Mouse (Mus musculus) gastrocnemius, adult 2 months (tissue): ENCODE data around the gene Wfdc10. TPM values are rescaled to one million over a fixed set of nuclear protein-coding genes. Genes with fewer than 3 reads are reported as not detected.
A peak's percentile ranks its signal among the peaks of the same experiment; 100 is the strongest.
"Not testable (repeated sequence)": the region's sequence is repeated elsewhere in the genome, so short reads cannot be mapped to it uniquely, and the experiment has no call there.

Experiments used
- DNase-seq: peaks from one replicate; pipeline ENCODE4 v3.0.0; 2022
- H3K27ac ChIP-seq: fragments of 200-600 bp; 2 replicates; pipeline ENCODE4 v1.8.1; 2022; ENCODE audit warnings: mild to moderate bottlenecking
- H3K4me3 ChIP-seq: fragments of 200-600 bp; 2 replicates; pipeline ENCODE4 v1.8.1; 2022; ENCODE audit warnings: mild to moderate bottlenecking, moderate library complexity
- CTCF ChIP-seq: fragments of 200-600 bp; IDR thresholded peaks from 2 replicates; pipeline ENCODE4 v1.8.1; 2022; ENCODE audit warnings: antibody characterized with exemption, mild to moderate bottlenecking, moderate library complexity
- intact Hi-C: fragments of 180-260 bp; cut with DNase I; formaldehyde crosslinking; loops from one replicate; pipeline ENCODE4 v1.15.1; 2025
- long read RNA-seq, 2 experiments: library from polyadenylated mRNA; stranded (forward); transcript quantifications; one replicate each; pipeline ENCODE4 v2.0.0; 2021
- total RNA-seq, 2 experiments: library from RNA; stranded (reverse); gene quantifications; 2 replicates each; pipeline ENCODE4 v1.2.3; 2021

Gene Wfdc10
- not detected for total RNA-seq
- long read RNA-seq, experiment 1 = 0 reads
- long read RNA-seq, experiment 2 = 0 reads

- peak; percentile 75 for TF ChIP-seq CTCF
- Histone ChIP-seq H3K27ac (no peak within 1 kb of the TSS), H3K4me3 (no peak within 1 kb of the TSS)
- DNase-seq = peak; percentile 28
- intact Hi-C loops = no loop called here
These were observed at the start of gene Wfdc10 for GRCm38 (mm10) chr2:164655858-164656257. Gene Wfdc10 (plus strand): TSS chr2:164656046.

- no peak overlapping the region for H3K27ac ChIP-seq
- intact Hi-C loops = no loop called here
- no peak for TF ChIP-seq CTCF
These were observed 47.1 kb upstream of the Wfdc10 start for GRCm38 (mm10) chr2:164608781-164609180.

GRCm38 (mm10) chr2:164613471-164613870, 42.4 kb upstream of the Wfdc10 start, which contains the start of the genes Wfdc6b and Wfdc8:
Gene Wfdc6b (plus strand): TSS chr2:164613522.
Gene Wfdc8 (minus strand): TSS chr2:164613626.
- H3K27ac ChIP-seq, intact Hi-C loops, H3K4me3 ChIP-seq: not testable (repeated sequence)
- peak; percentile 59 for DNase-seq

More at GRCm38 (mm10) chr2:164608781-164609180, 47.1 kb upstream of the Wfdc10 start:
- DNase-seq = no peak
- no peak overlapping the region for H3K4me3 ChIP-seq

GRCm38 (mm10) chr2:164615386-164615785, 40.5 kb upstream of the Wfdc10 start:
- Histone ChIP-seq H3K4me3 (no peak overlapping the region), H3K27ac (no peak overlapping the region)
- intact Hi-C loops = no loop called here
- no peak for DNase-seq
- no peak for TF ChIP-seq CTCF

- Histone ChIP-seq H3K27ac (no peak overlapping the region), H3K4me3 (no peak overlapping the region)
- TF ChIP-seq CTCF = no peak
- intact Hi-C loops = no loop called here
- no peak for DNase-seq
These were observed 36.8 kb upstream of the Wfdc10 start for GRCm38 (mm10) chr2:164619050-164619449.

GRCm38 (mm10) chr2:164621775-164622174, 34.1 kb upstream of the Wfdc10 start:
- intact Hi-C loops = no loop called here
- no peak for TF ChIP-seq CTCF
- Histone ChIP-seq H3K4me3 (no peak overlapping the region), H3K27ac (no peak overlapping the region)
- DNase-seq = no peak

- no peak for DNase-seq
- Histone ChIP-seq H3K27ac (no peak overlapping the region), H3K4me3 (no peak overlapping the region)
- TF ChIP-seq CTCF = no peak
- intact Hi-C loops = no loop called here
These were observed 20.6 kb upstream of the Wfdc10 start for GRCm38 (mm10) chr2:164635266-164635665.

- Histone ChIP-seq H3K27ac (no peak within 1 kb of the TSS), H3K4me3 (no peak within 1 kb of the TSS)
- DNase-seq = no peak
- no peak for TF ChIP-seq CTCF
- intact Hi-C loops = no loop called here
These were observed 17.1 kb upstream of the Wfdc10 start, which contains the start of gene Wfdc16 for GRCm38 (mm10) chr2:164638696-164639095. Gene Wfdc16 (minus strand): TSS chr2:164638796.

GRCm38 (mm10) chr2:164641129-164641528, 14.7 kb upstream of the Wfdc10 start:
- intact Hi-C loops = no loop called here
- no peak for DNase-seq
- no peak overlapping the region for H3K27ac ChIP-seq
- no peak for TF ChIP-seq CTCF
- no peak overlapping the region for H3K4me3 ChIP-seq

GRCm38 (mm10) chr2:164641881-164642673, 13.8 kb upstream of the Wfdc10 start:
- intact Hi-C loops = no loop called here

GRCm38 (mm10) chr2:164656483-164656882, 637 bp downstream of the Wfdc10 start, which contains the start of gene Wfdc9:
Gene Wfdc9 (minus strand): TSS chr2:164656583.
- no peak within 1 kb of the TSS for H3K4me3 ChIP-seq
- no peak for DNase-seq
- intact Hi-C loops = no loop called here
- no peak for TF ChIP-seq CTCF
- no peak within 1 kb of the TSS for H3K27ac ChIP-seq

More at GRCm38 (mm10) chr2:164641881-164642673, 13.8 kb upstream of the Wfdc10 start:
- DNase-seq = no peak
- TF ChIP-seq CTCF = no peak
- H3K4me3 ChIP-seq = no peak overlapping the region
- no peak overlapping the region for H3K27ac ChIP-seq

- H3K27ac ChIP-seq = no peak overlapping the region
- no peak overlapping the region for H3K4me3 ChIP-seq
- intact Hi-C loops = no loop called here
- no peak for DNase-seq
- no peak for TF ChIP-seq CTCF
These were observed 9.0 kb downstream of the Wfdc10 start for GRCm38 (mm10) chr2:164664851-164665250.

- TF ChIP-seq CTCF = no peak
- DNase-seq = no peak
- Histone ChIP-seq H3K27ac (no peak overlapping the region), H3K4me3 (no peak overlapping the region)
- intact Hi-C loops = no loop called here
These were observed 14.4 kb downstream of the Wfdc10 start for GRCm38 (mm10) chr2:164670261-164670660.
